Mouse (Mus musculus) urinary bladder, postnatal 4 days (tissue): ENCODE data around the gene Cdcp1.

Source experiments
- DNase-seq, 2 experiments: peaks; one replicate each; pipeline ENCODE4 v3.0.0; 2021 to 2022; ENCODE audit warnings: low spot score in 2 of 2

Cdcp1 gene

DNA sequence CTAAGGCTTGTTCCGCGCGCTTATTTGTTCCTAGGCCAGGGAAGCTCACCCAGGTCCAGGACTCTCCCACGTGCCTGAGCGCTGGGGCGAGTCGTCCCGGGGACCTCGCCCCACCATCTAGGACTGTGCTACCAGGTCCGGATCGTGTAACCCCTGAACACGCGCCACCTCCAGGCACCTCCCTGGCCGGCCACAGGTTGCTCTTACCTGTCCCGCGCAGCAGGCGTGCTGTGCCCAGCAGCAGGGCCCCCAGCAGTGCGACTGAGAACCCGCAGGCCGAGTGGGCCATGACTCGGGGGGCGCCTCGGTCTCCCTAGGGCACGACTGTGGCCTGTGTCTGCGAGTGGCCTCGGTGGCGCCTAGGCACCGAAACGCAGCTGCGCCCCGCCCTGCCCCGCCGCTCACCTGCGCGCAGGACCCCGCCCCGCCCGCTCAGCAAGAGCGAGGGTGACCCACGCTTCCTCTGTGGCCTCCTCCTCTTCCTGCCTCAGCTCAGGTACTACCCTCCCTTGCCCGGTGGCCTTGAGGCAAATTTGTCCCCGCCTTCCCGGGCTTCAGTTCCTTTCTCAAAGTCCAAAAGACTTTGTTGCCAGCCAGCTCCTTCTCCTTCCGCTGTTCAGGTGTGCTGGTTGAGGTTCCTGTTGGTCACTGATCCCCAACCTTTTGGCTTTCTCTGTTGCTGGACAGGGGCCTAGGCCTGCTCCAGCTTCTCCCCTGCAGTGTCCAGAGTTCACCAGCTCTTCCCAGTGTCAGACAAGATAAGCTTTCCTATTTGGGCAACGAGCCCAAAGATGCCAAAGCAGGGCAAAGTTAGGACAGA, at the start of gene Cdcp1:
Gene Cdcp1, minus strand, starts transcription at position 418 of the 820 bp plus-strand sequence.
- DNase-seq = peak in 1 of 2 experiments; percentile 32

DNA sequence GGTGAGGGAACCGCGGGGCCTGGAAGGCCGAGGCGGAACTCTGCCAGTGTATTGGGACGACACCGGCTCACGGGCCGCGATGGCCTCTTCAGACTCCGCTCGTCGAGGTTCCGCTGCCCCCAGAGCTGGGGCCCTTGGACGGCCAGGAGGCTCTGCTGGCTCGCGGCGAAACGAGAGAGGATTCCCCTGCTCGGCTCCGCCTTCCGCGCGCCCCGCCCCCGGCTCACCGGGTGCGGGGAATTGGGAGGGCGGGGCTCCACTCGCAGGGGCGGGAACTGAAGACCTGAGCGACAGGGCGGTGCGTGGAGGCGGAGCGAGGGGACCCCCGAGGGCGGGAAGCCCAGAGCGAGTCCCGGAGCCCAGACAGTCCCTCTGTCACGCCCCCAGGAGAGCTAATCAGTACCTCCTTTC, 44.8 kb upstream of the Cdcp1 start, which contains the start of gene Tmem158:
Gene Tmem158, minus strand, starts transcription at position 154 of the 411 bp plus-strand sequence.
- peak; percentile 80 to 87 for DNase-seq

DNA sequence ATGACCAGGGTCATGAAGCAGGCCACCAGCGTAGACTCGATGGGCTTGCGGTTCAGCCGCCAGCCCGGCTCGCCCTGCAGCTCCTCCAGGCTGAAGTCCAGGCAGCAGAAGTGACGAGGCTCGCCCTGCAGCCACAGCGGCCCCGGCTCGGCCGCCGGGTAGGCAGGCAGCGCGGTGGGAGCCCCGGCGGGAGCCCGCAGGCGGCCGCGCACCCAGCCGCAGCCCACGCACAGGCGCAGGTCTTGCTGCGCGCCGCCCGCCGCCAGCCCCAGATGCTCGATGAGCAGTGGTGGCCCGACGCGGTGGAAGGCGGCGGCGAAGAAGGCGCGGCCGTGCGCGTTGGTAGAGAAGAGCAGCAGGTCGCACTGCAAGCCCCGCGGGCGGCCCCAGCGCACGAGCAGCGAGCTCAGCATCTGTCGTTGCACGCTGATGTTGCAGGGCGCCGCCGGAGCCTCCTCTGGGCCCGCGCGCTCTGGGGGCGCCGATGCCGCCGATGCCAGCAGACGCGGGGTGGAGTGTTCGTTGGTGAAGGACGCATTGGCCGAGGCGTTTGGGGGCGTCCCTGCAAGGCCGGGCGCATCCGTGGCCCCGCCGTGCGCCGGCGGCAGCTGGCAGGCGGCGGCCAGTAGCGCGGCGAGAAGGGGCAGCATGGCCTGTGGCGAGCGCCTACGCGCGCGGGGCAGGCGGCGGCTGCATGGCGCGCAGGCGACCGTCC, 44.2 kb upstream of the Cdcp1 start:
- peak in 1 of 2 experiments; percentile 59 for DNase-seq

DNA sequence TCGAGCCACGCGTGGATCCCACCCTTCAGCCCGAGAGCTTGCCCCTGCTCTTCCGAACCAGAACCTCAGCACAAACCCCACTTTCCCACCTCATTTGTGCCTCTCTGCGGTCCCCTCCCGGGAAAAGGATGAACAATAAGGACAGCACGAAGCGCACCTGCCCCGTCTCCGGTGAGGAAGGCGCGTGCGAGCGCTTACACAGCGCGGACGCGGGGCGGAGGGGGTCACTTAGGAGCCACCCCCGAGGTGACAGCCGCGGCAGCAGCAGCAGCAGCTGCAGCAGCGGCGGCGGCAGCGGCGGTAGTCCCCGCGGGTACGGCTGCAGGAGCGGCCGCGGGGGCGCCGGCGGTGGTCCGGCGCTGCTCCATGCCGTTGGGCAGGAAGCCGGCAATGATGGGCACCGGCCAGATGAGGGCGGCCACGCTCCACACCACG, 43.6 kb upstream of the Cdcp1 start:
- peak; percentile 81 to 85 for DNase-seq

DNA sequence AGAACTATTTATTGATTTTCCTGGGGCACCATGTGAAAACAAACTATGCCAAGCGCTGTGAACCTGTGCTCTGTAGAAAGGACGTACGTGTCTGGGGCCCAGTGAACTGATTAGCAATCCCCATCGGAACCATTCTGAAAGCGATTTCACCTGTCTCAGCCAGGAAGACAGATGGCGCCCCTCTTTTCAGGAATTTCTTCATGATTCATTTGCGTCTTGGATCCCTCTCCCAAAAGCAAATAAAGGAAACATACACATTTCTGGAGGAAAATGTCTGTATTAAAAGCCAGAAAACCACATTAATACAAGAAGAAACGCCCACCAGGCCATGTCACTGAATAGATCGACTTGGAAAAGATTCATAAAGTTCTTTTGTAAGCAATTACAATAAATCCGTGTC, 43.0 kb upstream of the Cdcp1 start:
- no peak for DNase-seq

DNA sequence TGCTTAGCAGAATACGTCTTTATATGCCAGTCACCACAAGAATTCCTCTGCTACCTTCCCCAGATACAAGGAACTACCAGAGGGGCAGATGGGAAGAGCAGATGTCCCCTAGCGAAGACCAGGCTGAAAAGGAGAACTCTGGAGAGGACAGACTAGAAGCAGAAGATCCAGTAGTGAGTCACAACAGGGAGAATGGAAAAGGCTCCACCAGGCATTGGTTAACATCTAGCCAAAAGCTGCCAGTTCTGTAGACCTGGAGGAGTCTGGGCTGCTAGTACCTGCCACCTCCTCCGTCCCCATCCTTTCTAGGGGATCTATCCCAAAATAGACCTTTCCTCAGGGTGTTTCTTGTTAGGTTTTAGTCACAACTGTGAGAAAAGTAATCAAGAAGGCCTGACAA, 39.9 kb upstream of the Cdcp1 start:
- no peak for DNase-seq

DNA sequence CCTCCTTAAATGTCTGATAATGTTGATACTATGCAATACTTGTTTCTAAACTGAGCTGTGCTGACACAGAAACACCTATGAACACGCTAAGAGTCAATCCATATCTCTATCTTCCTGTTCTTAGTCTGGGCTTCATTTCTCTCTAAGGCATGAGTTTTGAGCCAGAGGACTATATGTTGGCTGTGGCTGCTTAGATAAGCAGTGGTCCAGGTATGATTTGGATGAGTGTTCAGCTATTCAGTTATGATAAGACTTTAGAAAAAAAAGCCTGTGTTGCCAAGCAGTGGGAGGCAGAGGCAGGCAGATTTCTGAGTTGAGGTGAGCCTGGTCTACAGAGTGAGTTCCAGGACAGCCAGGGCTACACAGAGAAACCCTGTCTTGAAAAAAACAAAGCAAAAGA, 32.2 kb upstream of the Cdcp1 start:
- no peak for DNase-seq

DNA sequence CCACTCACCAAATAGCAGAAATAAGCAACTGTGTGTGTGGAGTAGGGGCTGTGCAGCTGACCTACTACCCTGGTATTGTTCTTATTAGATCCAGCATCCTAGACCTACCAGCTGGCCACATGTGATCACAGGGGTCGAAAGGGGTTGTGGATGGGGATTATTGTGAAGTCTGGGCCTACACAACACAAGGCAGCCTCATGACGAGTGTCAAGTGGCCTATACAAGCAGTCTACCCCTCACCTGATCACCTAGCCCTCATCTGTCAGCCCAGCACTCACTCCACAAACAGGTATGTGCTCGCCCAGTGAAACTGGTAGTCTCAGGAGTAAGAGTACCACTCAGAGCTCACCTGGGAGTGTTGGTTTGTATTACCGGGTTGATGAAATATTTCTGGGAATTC, 29.3 kb upstream of the Cdcp1 start:
- DNase-seq = no peak

DNA sequence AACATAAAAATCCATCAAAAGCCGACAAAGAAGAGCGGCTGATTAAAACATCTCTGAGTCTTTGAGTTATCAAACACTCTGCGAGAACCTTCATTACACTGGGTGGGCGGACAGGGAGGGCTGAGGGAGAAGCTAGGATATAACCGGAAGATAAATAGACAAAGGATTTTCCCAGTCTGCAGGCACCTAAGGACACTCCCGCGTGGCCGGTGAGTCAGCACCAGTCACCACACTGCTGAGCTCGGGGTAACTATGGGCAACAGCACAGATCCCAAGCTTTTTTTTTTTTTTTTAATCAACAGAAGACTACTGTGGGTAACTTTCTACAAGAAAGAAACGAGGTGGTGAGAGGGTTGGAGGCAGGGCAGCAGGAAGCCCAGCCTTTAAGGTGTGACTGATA, 28.1 kb upstream of the Cdcp1 start:
- DNase-seq = no peak

DNA sequence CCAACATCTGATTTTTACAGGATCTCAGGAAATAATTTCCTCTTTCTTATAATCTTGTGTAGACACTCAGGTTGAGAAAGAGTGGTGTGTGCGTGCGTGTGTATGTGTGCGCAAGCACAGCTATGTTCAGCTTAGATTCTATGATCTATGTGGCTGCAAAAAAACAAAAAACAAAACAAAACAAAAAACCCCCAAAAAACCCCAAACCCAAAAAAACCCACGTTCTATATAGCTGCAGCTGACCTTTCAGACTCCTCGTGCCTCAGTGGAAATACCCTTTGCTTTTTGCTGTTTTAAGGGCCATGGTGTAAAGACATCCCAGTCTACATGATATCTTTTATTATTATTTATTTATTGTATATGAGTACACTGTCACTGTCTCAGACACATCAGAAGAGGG, 25.4 kb upstream of the Cdcp1 start:
- no peak for DNase-seq

DNA sequence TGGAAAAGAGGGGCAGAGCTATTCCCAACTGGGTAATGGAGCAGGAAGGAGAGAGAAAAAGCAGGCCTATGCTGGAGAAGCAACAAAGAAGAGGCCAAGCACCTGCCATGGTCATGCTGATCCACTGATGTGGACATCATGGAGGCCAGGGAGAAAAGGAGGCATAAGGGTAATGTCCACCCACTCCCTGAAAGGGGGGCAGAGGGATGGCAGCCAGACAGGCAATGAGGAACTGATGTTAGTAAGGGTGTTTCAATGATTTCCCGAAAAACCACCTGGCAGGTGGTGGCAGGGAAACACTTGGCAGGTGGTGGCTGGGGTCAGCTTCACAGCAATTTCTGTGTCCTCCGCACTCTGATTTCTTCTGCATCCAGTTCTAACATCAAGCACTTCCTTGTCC, 24.9 kb upstream of the Cdcp1 start:
- no peak for DNase-seq

DNA sequence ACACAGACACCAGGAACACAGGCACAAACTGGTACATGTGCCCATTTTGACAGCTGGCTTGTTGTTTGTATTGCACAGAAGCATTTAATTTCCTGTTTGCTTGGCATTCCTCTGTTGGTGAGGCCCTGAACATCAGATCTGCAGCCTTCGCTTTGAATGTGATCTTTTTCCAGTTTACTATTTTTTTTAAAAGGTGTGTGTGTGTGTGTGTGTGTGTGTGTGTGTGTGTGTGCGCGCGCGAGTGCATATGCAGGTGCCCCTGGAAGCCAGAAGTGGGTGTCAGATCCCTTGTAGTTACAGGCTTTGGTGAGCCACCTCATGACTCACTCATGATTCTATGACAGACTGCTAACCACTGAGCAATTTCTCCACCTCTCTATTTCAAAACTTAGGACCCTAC, 24.4 kb upstream of the Cdcp1 start:
- no peak for DNase-seq

DNA sequence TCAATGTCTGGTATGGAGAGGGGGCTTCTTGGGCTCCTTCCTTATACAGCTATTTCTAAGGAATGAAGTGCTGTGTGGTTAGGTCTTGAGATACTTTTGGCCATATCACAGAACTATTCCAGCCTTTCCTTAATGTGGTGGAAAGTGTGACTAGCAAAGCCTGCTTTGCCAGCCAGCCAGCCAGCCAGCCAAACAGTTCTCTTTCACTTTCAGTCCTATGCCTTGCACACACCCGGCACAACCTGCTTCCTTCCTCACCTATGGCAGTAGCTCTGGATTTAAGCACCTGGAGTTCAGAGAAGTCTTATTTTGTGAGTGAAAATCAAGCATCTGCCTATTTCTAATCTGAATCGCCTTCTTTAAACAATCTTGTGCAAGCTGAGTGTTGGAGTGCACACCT, 23.8 kb upstream of the Cdcp1 start:
- DNase-seq = no peak

DNA sequence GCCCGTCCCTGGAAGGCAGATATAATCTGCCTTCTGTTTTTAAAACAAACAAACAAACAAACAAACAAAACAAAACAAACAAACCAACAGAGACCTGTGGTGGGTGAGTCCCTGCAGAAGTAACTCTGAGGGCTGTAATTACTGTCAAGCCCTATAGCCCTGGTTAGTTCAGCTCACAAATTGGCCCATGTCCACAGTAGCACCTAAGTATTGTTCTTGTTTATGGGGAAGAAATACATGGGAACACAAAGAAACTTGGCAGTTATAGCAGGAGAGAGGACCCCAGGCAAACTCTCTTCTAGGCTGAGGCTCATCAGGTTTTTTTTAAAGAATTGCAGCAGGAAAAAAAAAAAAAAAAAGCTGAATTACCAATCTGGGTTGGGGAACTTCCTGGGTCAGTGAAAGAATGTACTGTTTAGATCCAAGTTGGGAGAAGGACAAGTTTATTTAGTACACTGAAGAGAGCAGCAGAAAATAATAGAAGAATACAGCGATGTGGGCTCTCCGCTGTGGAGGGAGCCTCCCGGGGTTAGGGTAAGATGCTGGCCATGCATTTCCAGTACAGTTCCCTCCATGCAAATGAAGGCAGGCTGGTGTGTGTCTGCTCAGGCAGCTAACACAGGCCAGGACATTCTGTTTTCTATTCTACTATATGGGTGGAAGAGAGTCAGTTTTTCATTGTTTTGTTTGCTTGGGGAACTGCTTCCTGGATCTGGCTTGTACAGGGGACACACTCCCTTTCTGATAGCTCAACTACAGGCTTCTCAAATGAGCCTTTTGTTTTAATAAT, 22.6 kb upstream of the Cdcp1 start:
- DNase-seq = no peak

DNA sequence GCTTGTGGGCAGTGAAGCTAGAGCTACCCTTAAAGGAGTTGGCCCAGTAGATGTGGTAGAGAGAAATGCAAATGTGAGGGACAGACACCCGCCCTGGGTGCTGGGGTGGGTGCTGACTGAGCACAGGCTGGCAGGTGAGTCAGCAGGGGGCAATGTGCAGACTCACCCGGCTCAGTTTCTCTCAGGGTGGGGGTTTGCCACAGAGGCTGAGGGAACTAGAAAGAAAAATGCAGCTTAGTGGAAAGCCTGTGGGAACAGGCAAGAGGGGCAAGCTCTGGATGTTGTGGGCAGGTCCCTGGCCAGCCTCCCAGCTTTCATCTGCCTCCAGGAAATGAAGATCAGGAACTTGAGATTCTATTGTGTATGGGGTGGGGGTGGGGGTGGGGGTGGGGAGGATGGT, 21.9 kb upstream of the Cdcp1 start:
- DNase-seq = peak in 1 of 2 experiments; percentile 25

DNA sequence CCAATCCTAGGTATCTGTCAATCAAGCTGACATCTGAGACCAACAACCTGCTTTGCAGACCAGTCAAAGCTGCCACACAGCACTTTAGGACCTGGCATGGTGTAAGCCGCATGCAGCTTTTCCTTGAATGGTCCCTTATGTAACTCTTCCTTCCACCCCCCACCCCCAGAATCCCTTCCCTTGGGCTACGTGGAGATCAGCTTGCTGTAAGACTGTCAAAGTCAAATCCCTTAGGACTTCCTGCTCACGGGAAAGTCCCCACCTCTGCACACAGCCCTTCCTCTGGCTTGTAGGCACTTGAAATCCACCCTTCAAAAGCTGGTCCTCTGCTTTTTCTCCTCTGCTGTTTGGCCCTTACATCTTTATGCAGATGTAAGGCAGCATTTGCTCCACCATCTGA, 19.8 kb upstream of the Cdcp1 start:
- DNase-seq = no peak

DNA sequence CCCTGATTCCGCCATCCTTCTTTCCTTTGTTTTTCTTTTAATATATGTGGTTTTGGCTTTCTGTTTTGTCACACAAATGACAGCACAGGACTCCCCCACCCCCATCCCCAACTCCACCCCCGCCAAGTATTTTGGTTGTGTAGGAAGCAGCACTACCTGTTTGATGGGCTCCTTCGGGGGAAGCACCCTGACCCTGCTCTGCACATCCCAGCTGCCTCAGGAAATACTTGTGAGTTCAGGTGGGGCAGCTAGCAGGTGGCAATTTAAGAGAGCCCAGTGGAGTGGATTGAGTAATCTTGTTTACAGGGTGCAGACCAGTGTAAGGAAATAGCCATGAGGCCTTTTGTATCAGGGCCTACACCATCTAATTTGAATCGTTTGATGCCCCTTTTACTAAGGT, 14.0 kb upstream of the Cdcp1 start:
- DNase-seq = no peak

DNA sequence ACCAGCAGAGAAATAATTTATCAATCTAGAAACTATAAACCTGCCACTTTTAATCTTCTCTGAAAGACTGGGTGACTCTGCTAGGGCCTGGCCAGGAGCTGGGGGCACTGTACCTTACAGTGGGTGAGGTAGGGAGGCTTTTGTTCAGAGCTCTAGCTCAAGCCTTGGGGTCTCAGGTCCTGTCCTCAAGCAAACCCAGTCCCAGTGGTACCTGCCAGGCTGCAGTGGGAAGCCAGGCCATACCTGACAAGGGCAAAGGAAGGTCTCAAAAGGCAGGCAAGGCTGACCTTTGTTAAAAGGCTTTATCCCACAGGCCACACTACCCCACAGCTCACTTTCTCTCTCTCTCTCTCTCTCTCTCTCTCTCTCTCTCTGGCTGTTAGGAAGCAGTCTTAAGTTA, 12.8 kb upstream of the Cdcp1 start:
- DNase-seq = no peak

DNA sequence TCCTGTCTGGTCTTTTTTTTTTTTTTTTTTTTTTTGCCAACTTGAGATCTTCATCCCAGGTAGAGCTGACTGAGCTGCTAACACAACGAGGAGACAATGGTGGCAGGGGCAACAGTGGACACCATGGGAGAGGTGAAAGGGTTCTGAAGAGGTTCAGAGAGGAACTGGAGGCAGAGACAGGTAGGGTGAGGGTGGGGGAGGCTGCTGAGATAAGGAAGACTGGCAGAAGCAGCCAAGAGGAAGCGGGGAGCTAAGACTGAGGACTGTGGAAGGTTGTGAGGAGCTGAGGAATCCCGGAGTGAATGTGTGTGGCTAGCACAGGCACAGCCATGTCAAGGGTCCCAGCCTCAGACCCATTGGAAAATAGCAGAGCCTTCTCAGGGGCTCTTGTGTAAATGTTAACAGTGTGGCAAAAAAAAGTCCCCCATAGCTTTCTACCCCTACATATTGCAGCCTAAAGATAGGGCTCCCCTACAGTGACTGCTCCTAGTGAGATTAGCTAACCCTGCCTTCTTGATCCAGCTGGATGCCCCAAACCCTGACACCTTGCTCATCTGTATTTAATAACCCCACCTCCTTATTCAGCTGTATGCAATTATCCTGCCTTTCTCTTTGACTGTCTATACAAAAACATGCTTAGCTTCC, 11.4 kb upstream of the Cdcp1 start:
- no peak for DNase-seq

DNA sequence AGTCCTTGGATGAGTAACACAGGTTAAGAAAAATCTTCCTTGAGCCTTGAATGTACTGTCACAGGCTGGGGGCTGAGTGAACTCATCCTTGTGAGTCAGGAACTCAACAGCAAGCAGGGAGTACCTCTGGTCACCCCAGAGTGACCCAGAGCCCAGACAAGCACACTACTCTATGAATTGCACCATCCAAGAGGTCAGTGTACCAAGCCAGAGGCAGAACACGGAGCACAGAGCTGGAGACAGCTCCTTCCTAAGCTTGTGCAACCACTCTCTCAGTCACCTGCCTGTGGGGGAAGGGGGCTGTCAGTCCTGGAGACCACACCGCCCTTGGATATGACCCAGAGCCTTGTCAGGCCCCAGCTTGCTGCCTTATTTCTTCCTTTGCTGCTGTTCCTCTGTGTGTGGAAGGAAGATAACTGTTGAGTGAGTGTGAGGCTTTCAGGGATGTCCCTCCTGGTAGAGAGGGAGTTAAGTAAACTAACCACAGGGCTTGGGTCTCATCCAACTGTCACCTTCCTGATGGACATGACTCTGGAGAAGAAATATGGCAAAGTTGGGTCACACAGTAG, 9.1 kb upstream of the Cdcp1 start:
- no peak for DNase-seq

DNA sequence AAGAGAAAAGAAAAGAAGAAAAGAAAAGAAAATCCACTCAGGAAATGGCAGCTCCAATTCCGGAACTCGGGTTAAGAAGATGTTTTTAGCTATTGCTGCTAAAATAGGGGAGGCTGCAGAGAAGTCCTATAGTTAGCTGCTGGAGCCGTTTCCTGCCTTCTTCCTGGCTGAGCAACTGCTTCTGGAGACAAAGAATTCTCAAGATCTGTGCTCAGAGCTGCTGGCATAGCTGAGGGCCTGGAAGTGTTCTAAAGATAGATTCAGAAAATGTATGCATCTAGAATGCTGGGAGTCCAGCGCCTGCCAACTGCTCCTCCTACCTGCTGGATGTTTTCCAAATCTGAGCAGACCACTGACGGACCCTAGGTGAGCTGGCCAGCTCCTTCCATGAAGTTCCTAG, 4.0 kb upstream of the Cdcp1 start:
- DNase-seq = no peak

DNA sequence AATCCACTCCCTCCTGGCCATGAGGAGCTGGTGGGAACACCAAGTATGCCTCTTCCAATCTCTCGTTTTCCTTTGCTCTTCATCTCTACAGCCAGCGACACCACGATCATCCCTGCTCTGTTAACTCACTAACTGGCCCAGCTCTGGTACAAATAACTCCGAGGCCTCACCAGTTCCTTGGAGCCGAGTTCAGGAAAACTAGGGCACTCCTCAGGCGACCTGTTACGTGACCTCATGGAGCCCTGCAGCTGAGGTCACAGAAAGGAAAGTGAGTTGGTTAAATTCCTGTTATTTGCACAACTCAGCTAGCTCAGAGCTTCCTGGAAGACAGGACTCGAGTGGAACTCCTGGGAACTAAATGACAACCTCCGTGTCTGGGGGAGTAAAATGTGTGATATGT, 2.5 kb downstream of the Cdcp1 start:
- DNase-seq = no peak
